Mouse (Mus musculus): ENCODE results near the gene Hcfc1r1. TPM values are rescaled to one million over a fixed set of nuclear protein-coding genes. Genes with fewer than 3 reads are reported as not detected.

Gene Hcfc1r1
- total RNA-seq (2014; rRNA removed) = 82.3 and 84.6 TPM in 2 replicates
- 198 and 215 TPM in 2 replicates for polyA plus RNA-seq (2015; fragmentation: Nextera tagmentation; extraction: Ambion mirVana)

- H3K4me2 ChIP-seq (ENCODE audit: low read depth) = peak within 1 kb of the TSS; percentile 85
- H3K4me3 ChIP-seq (ENCODE audit: low read depth, low read length) = peak within 1 kb of the TSS; percentile 71
- H3K27ac ChIP-seq (ENCODE audit: low read depth, low read length) = peak within 1 kb of the TSS; percentile 85
- WGBS = under 1% methylated on average over 45 of the region's 45 CpGs
- peak within 1 kb of the TSS; percentile 72 for H3K9ac ChIP-seq
- H3K27me3 ChIP-seq (ENCODE audit: insufficient read depth, low read length) = 0 out of 2 replicates have a peak, but pooled peaks cover 3% of the 10 kb centered on the region
- H3K9me3 ChIP-seq (ENCODE audit: low read length) = no peaks in the 10 kb centered on the region
- TF ChIP-seq CTCF (IDR thresholded peaks at IDR 0.05; ENCODE audit: low read depth) = no peak
- ATAC-seq = peak; percentile 98
- H3K4me1 ChIP-seq (ENCODE audit: insufficient read depth) = peaks cover 18% of the 10 kb centered on the region; the same call in 1 of the 2 replicates
- H3K36me3 ChIP-seq (ENCODE audit: insufficient read depth) = peaks cover 14% of the 10 kb centered on the region; the same call in 1 of the 2 replicates
- DNase-seq = peak; percentile 97
These were observed at the start of gene Hcfc1r1, which contains the start of gene Thoc6 for GRCm38 (mm10) chr17:23673424-23674073. Gene Hcfc1r1, plus strand, starts transcription at chr17:23673596. Gene Thoc6, minus strand, starts transcription at chr17:23673882.

GRCm38 (mm10) chr17:23627813-23628212 lies 45.6 kb upstream of the Hcfc1r1 start:
- Histone ChIP-seq H3K4me1 (ENCODE audit: insufficient read depth) (no peaks in the 10 kb centered on the region), H3K27ac (ENCODE audit: low read depth, low read length) (no peak overlapping the region), H3K4me3 (ENCODE audit: low read depth, low read length) (no peak overlapping the region), H3K4me2 (ENCODE audit: low read depth) (no peak overlapping the region), H3K9me3 (ENCODE audit: low read length) (no peaks in the 10 kb centered on the region), H3K9ac (no peak overlapping the region), H3K36me3 (ENCODE audit: insufficient read depth) (no peaks in the 10 kb centered on the region), H3K27me3 (ENCODE audit: insufficient read depth, low read length) (no peaks in the 10 kb centered on the region)
- TF ChIP-seq CTCF (IDR thresholded peaks at IDR 0.05; ENCODE audit: low read depth) = no peak
- 34% methylated on average over 7 of the region's 7 CpGs for WGBS
- DNase-seq (no peak), ATAC-seq (no peak)

GRCm38 (mm10) chr17:23630195-23631020 lies 43.0 kb upstream of the Hcfc1r1 start:
- no peaks in the 10 kb centered on the region for H3K36me3 ChIP-seq (ENCODE audit: insufficient read depth)
- TF ChIP-seq CTCF (IDR thresholded peaks at IDR 0.05; ENCODE audit: low read depth) = peak; percentile 80
- WGBS = 17% methylated on average over 22 of the region's 22 CpGs
- no peak overlapping the region for H3K27ac ChIP-seq (ENCODE audit: low read depth, low read length)
- ATAC-seq (peak; percentile 96), DNase-seq (peak; percentile 67)
- H3K4me3 ChIP-seq (ENCODE audit: low read depth, low read length) = peak overlapping the region; percentile 18
- peak overlapping the region; percentile 39 for H3K4me2 ChIP-seq (ENCODE audit: low read depth)
- no peaks in the 10 kb centered on the region for H3K27me3 ChIP-seq (ENCODE audit: insufficient read depth, low read length)
- H3K9ac ChIP-seq = peak overlapping the region; percentile 35
- H3K4me1 ChIP-seq (ENCODE audit: insufficient read depth) = no peaks in the 10 kb centered on the region
- H3K9me3 ChIP-seq (ENCODE audit: low read length) = no peaks in the 10 kb centered on the region

GRCm38 (mm10) chr17:23631241-23631640 lies 42.2 kb upstream of the Hcfc1r1 start:
- no peaks in the 10 kb centered on the region for H3K9me3 ChIP-seq (ENCODE audit: low read length)
- no peak overlapping the region for H3K4me2 ChIP-seq (ENCODE audit: low read depth)
- H3K4me1 ChIP-seq (ENCODE audit: insufficient read depth) = no peaks in the 10 kb centered on the region
- H3K36me3 ChIP-seq (ENCODE audit: insufficient read depth) = no peaks in the 10 kb centered on the region
- 87% methylated on average over 8 of the region's 8 CpGs for WGBS
- no peak for DNase-seq
- H3K27ac ChIP-seq (ENCODE audit: low read depth, low read length) = no peak overlapping the region
- no peak for TF ChIP-seq CTCF (IDR thresholded peaks at IDR 0.05; ENCODE audit: low read depth)
- H3K4me3 ChIP-seq (ENCODE audit: low read depth, low read length) = no peak overlapping the region
- no peaks in the 10 kb centered on the region for H3K27me3 ChIP-seq (ENCODE audit: insufficient read depth, low read length)
- no peak overlapping the region for H3K9ac ChIP-seq
- no peak for ATAC-seq

GRCm38 (mm10) chr17:23644613-23645495 lies 28.5 kb upstream of the Hcfc1r1 start, which contains the start of gene Mmp25:
Gene Mmp25, minus strand, starts transcription at chr17:23645277.
- no peak within 1 kb of the TSS for H3K27ac ChIP-seq (ENCODE audit: low read depth, low read length)
- no peak; the same call in 1 of the 2 replicates for ATAC-seq
- DNase-seq = no peak
- peaks cover 14% of the 10 kb centered on the region for H3K27me3 ChIP-seq (ENCODE audit: insufficient read depth, low read length)
- no peaks in the 10 kb centered on the region for H3K9me3 ChIP-seq (ENCODE audit: low read length)
- TF ChIP-seq CTCF (IDR thresholded peaks at IDR 0.05; ENCODE audit: low read depth) = no peak
- peak within 1 kb of the TSS; percentile 45; the same call in 1 of the 2 replicates for H3K9ac ChIP-seq
- peak within 1 kb of the TSS; percentile 68 for H3K4me2 ChIP-seq (ENCODE audit: low read depth)
- under 1% methylated on average over 58 of the region's 58 CpGs for WGBS
- H3K4me1 ChIP-seq (ENCODE audit: insufficient read depth) = no peaks in the 10 kb centered on the region
- no peaks in the 10 kb centered on the region for H3K36me3 ChIP-seq (ENCODE audit: insufficient read depth)
- peak within 1 kb of the TSS; percentile 34 for H3K4me3 ChIP-seq (ENCODE audit: low read depth, low read length)

GRCm38 (mm10) chr17:23645894-23646293 lies 27.5 kb upstream of the Hcfc1r1 start:
- Histone ChIP-seq H3K9ac (no peak overlapping the region), H3K9me3 (ENCODE audit: low read length) (no peaks in the 10 kb centered on the region), H3K4me2 (ENCODE audit: low read depth) (no peak overlapping the region), H3K4me1 (ENCODE audit: insufficient read depth) (no peaks in the 10 kb centered on the region), H3K27me3 (ENCODE audit: insufficient read depth, low read length) (peaks cover 14% of the 10 kb centered on the region), H3K36me3 (ENCODE audit: insufficient read depth) (no peaks in the 10 kb centered on the region), H3K27ac (ENCODE audit: low read depth, low read length) (no peak overlapping the region), H3K4me3 (ENCODE audit: low read depth, low read length) (no peak overlapping the region)
- no peak for TF ChIP-seq CTCF (IDR thresholded peaks at IDR 0.05; ENCODE audit: low read depth)
- 40% methylated on average over 10 of the region's 10 CpGs for WGBS
- ATAC-seq = no peak
- DNase-seq = no peak
